Mouse (Mus musculus) hindbrain, embryonic 10.5 days (tissue): ENCODE results near the gene Kank4. TPM values are rescaled to one million over a fixed set of nuclear protein-coding genes. Genes with fewer than 3 reads are reported as not detected.
A peak's percentile ranks its signal among the peaks of the same experiment; 100 is the strongest.

ENCODE experiments used
- DNase-seq: peaks from one replicate; pipeline ENCODE4 v3.0.0-alpha.2; 2017; ENCODE audit warnings: low spot score
- H3K27ac ChIP-seq: fragments of 300-500 bp; sonication (generic); 2 replicates; pipeline ENCODE4 v1.5.1; 2016; ENCODE audit warnings: mild to moderate bottlenecking, moderate library complexity
- H3K27me3 ChIP-seq: fragments of 300-500 bp; sonication (generic); 2 replicates; pipeline ENCODE4 v1.6.1; 2016; ENCODE audit warnings: mild to moderate bottlenecking; ENCODE audit not compliant: poor library complexity, insufficient read depth, severe bottlenecking
- H3K36me3 ChIP-seq: fragments of 300-500 bp; sonication (generic); 2 replicates; pipeline ENCODE4 v1.6.1; 2016; ENCODE audit warnings: mild to moderate bottlenecking, moderate library complexity
- H3K4me1 ChIP-seq: fragments of 300-500 bp; sonication (generic); replicated peaks from 2 replicates; pipeline ENCODE4 v1.6.1; 2016; ENCODE audit warnings: mild to moderate bottlenecking
- H3K4me3 ChIP-seq: fragments of 300-500 bp; sonication (generic); 2 replicates; pipeline ENCODE4 v1.5.1; 2016; ENCODE audit warnings: mild to moderate bottlenecking, moderate library complexity
- H3K9me3 ChIP-seq: fragments of 300-500 bp; sonication (generic); 2 replicates; pipeline ENCODE4 v1.6.1; 2016; ENCODE audit warnings: mild to moderate bottlenecking, moderate library complexity
- WGBS: fragments of 180-500 bp; shearing (Covaris S2); methylation state at CpG from one replicate; pipeline ENCODE4 v1.1.7; 2016; 5-methylcytosine and 5-hydroxymethylcytosine counted together
- polyA plus RNA-seq: library from polyadenylated mRNA; unstranded; fragments of >200 nt; fragmentation: Nextera tagmentation; extraction: Ambion mirVana; gene quantifications from 2 replicates; pipeline ENCODE4 v1.2.1, GENCODE M21; 2016

Kank4 gene
- polyA plus RNA-seq, 1 experiment from 2014 or later = 1.1 TPM

GRCm38 (mm10) chr4:98819216-98819755, 1.9 kb upstream of the Kank4 start:
- no peaks in the 10 kb centered on the region for H3K9me3 ChIP-seq
- H3K27me3 ChIP-seq = peaks cover 68% of the 10 kb centered on the region
- no peaks in the 10 kb centered on the region for H3K36me3 ChIP-seq
- 81% methylated on average over 10 of the region's 10 CpGs for WGBS
- no peak overlapping the region for H3K27ac ChIP-seq
- no peak overlapping the region for H3K4me3 ChIP-seq
- DNase-seq = no peak
- peaks cover 28% of the 10 kb centered on the region for H3K4me1 ChIP-seq

GRCm38 (mm10) chr4:98816807-98817183, 542 bp downstream of the Kank4 start:
- no peak for DNase-seq
- H3K27ac ChIP-seq = peak overlapping the region; percentile 85
- peaks cover 76% of the 10 kb centered on the region for H3K27me3 ChIP-seq
- no peaks in the 10 kb centered on the region for H3K9me3 ChIP-seq
- under 1% methylated on average over 14 of the region's 14 CpGs for WGBS
- H3K4me1 ChIP-seq = peaks cover 33% of the 10 kb centered on the region
- no peaks in the 10 kb centered on the region for H3K36me3 ChIP-seq
- peak overlapping the region; percentile 81 for H3K4me3 ChIP-seq

GRCm38 (mm10) chr4:98806306-98806705, 11.0 kb downstream of the Kank4 start:
- peaks cover 15% of the 10 kb centered on the region for H3K4me1 ChIP-seq
- H3K36me3 ChIP-seq = no peaks in the 10 kb centered on the region
- no peak overlapping the region for H3K4me3 ChIP-seq
- no peak for DNase-seq
- H3K9me3 ChIP-seq = no peaks in the 10 kb centered on the region
- WGBS = 87% methylated on average over 9 of the region's 9 CpGs
- H3K27ac ChIP-seq = no peak overlapping the region
- no peaks in the 10 kb centered on the region for H3K27me3 ChIP-seq

GRCm38 (mm10) chr4:98805291-98806048, 11.9 kb downstream of the Kank4 start:
- Histone ChIP-seq H3K36me3 (no peaks in the 10 kb centered on the region), H3K27ac (peak overlapping the region; percentile 79), H3K4me1 (peaks cover 15% of the 10 kb centered on the region), H3K27me3 (0 out of 2 replicates have a peak, but pooled peaks cover 3% of the 10 kb centered on the region), H3K4me3 (no peak overlapping the region), H3K9me3 (no peaks in the 10 kb centered on the region)
- no peak for DNase-seq
- 64% methylated on average over 12 of the region's 12 CpGs for WGBS

GRCm38 (mm10) chr4:98804476-98805134, 12.7 kb downstream of the Kank4 start:
- peak; percentile 59 for DNase-seq
- Histone ChIP-seq H3K27me3 (0 out of 2 replicates have a peak, but pooled peaks cover 3% of the 10 kb centered on the region), H3K4me1 (peaks cover 15% of the 10 kb centered on the region), H3K9me3 (no peaks in the 10 kb centered on the region), H3K27ac (peak overlapping the region; percentile 70), H3K36me3 (no peaks in the 10 kb centered on the region), H3K4me3 (no peak overlapping the region)
- WGBS = 58% methylated on average over 7 of the region's 7 CpGs

GRCm38 (mm10) chr4:98801775-98802174, 15.6 kb downstream of the Kank4 start:
- Histone ChIP-seq H3K36me3 (no peaks in the 10 kb centered on the region), H3K27me3 (0 out of 2 replicates have a peak, but pooled peaks cover 3% of the 10 kb centered on the region), H3K27ac (no peak overlapping the region), H3K4me1 (peaks cover 14% of the 10 kb centered on the region), H3K4me3 (no peak overlapping the region), H3K9me3 (no peaks in the 10 kb centered on the region)
- WGBS = 91% methylated on average over 11 of the region's 11 CpGs
- no peak for DNase-seq

GRCm38 (mm10) chr4:98800824-98801223, 16.5 kb downstream of the Kank4 start:
- H3K27ac ChIP-seq = no peak overlapping the region
- peaks cover 21% of the 10 kb centered on the region for H3K4me1 ChIP-seq
- H3K4me3 ChIP-seq = no peak overlapping the region
- 86% methylated on average over 8 of the region's 8 CpGs for WGBS
- no peaks in the 10 kb centered on the region for H3K36me3 ChIP-seq
- DNase-seq = no peak
- H3K9me3 ChIP-seq = no peaks in the 10 kb centered on the region
- 0 out of 2 replicates have a peak, but pooled peaks cover 3% of the 10 kb centered on the region for H3K27me3 ChIP-seq

GRCm38 (mm10) chr4:98796591-98797341, 20.6 kb downstream of the Kank4 start:
- 0 out of 2 replicates have a peak, but pooled peaks cover 3% of the 10 kb centered on the region for H3K27me3 ChIP-seq
- H3K36me3 ChIP-seq = no peaks in the 10 kb centered on the region
- DNase-seq = no peak
- H3K9me3 ChIP-seq = no peaks in the 10 kb centered on the region
- no peak overlapping the region for H3K4me3 ChIP-seq
- H3K27ac ChIP-seq = peak overlapping the region; percentile 16; the same call in 1 of the 2 replicates
- WGBS = 74% methylated on average over 11 of the region's 11 CpGs
- peaks cover 11% of the 10 kb centered on the region for H3K4me1 ChIP-seq

GRCm38 (mm10) chr4:98795241-98795640, 22.1 kb downstream of the Kank4 start:
- Histone ChIP-seq H3K4me3 (no peak overlapping the region), H3K9me3 (no peaks in the 10 kb centered on the region), H3K27me3 (peaks cover 5% of the 10 kb centered on the region), H3K27ac (no peak overlapping the region), H3K4me1 (peaks cover 21% of the 10 kb centered on the region), H3K36me3 (no peaks in the 10 kb centered on the region)
- WGBS = 86% methylated on average over 2 of the region's 2 CpGs
- DNase-seq = no peak

GRCm38 (mm10) chr4:98793486-98793885, 23.9 kb downstream of the Kank4 start:
- H3K27ac ChIP-seq = no peak overlapping the region
- H3K36me3 ChIP-seq = no peaks in the 10 kb centered on the region
- no peak for DNase-seq
- no peak overlapping the region for H3K4me3 ChIP-seq
- H3K9me3 ChIP-seq = no peaks in the 10 kb centered on the region
- peaks cover 34% of the 10 kb centered on the region for H3K4me1 ChIP-seq
- WGBS = 92% methylated on average over 9 of the region's 9 CpGs
- peaks cover 5% of the 10 kb centered on the region for H3K27me3 ChIP-seq

- Histone ChIP-seq H3K9me3 (no peaks in the 10 kb centered on the region), H3K27ac (0 out of 2 replicates have a peak overlapping the region, but pooled peaks have one; percentile 73), H3K27me3 (peaks cover 5% of the 10 kb centered on the region), H3K36me3 (no peaks in the 10 kb centered on the region), H3K4me1 (peaks cover 33% of the 10 kb centered on the region), H3K4me3 (no peak overlapping the region)
- no peak for DNase-seq
- 33% methylated on average over 1 of the region's 1 CpGs for WGBS
Measured at GRCm38 (mm10) chr4:98790721-98791120, 26.6 kb downstream of the Kank4 start.

GRCm38 (mm10) chr4:98789861-98790311, 27.5 kb downstream of the Kank4 start:
- H3K27ac ChIP-seq = peak overlapping the region; percentile 73
- H3K36me3 ChIP-seq = no peaks in the 10 kb centered on the region
- H3K27me3 ChIP-seq = peaks cover 5% of the 10 kb centered on the region
- H3K9me3 ChIP-seq = no peaks in the 10 kb centered on the region
- peaks cover 35% of the 10 kb centered on the region for H3K4me1 ChIP-seq
- H3K4me3 ChIP-seq = peak overlapping the region; percentile 46
- DNase-seq = peak; percentile 48
- WGBS = 7% methylated on average over 10 of the region's 10 CpGs
